Mouse (Mus musculus): ENCODE results near the gene Mrpl45. TPM values are rescaled to one million over a fixed set of nuclear protein-coding genes. Genes with fewer than 3 reads are reported as not detected.
"Not testable (repeated sequence)": the region's sequence is repeated elsewhere in the genome, so short reads cannot be mapped to it uniquely, and the experiment has no call there.

Gene Mrpl45
- polyA plus RNA-seq, 1 experiment from 2014 or later, result 49.1 TPM

GRCm38 (mm10) chr11:97314751-97315503 lies 589 bp upstream of the Mrpl45 start:
- WGBS, result 48% methylated on average over 8 of the region's 8 CpGs
- Histone ChIP-seq H3K9me3 (replicated peaks) (no peaks in the 10 kb centered on the region), H3K9ac (no peak overlapping the region), H3K4me1 (peaks cover 25% of the 10 kb centered on the region), H3K4me3 (peak overlapping the region; percentile 49), H3K27me3 (no peaks in the 10 kb centered on the region), H3K4me2 (peak overlapping the region; percentile 58), H3K36me3 (ENCODE audit: poor library complexity, severe bottlenecking) (peaks cover 10% of the 10 kb centered on the region; the same call in 1 of the 2 replicates), H3K27ac (0 out of 2 replicates have a peak overlapping the region, but pooled peaks have one; percentile 2)
- no peak; the same call in 1 of the 2 replicates for ATAC-seq

- Histone ChIP-seq H3K4me1 (peaks cover 7% of the 10 kb centered on the region), H3K9me3 (replicated peaks) (no peaks in the 10 kb centered on the region), H3K27ac (no peak overlapping the region), H3K27me3 (no peaks in the 10 kb centered on the region), H3K36me3 (ENCODE audit: poor library complexity, severe bottlenecking) (peaks cover 54% of the 10 kb centered on the region), H3K4me2 (no peak overlapping the region), H3K4me3 (no peak overlapping the region), H3K9ac (no peak overlapping the region)
- ATAC-seq, result no peak
- 93% methylated on average over 8 of the region's 8 CpGs for WGBS
Measured at GRCm38 (mm10) chr11:97321197-97321596, 5.7 kb downstream of the Mrpl45 start.

- not testable (repeated sequence) for ATAC-seq; H3K4me3 ChIP-seq; H3K27ac ChIP-seq; H3K9me3 ChIP-seq (replicated peaks); H3K27me3 ChIP-seq; H3K9ac ChIP-seq; H3K4me1 ChIP-seq; H3K4me2 ChIP-seq
- peaks cover 63% of the 10 kb centered on the region for H3K36me3 ChIP-seq (ENCODE audit: poor library complexity, severe bottlenecking)
- 81% methylated on average over 8 of the region's 8 CpGs for WGBS
Measured at GRCm38 (mm10) chr11:97321894-97322600, 6.5 kb downstream of the Mrpl45 start.

GRCm38 (mm10) chr11:97325224-97325623 lies 9.7 kb downstream of the Mrpl45 start:
- 74% methylated on average over 1 of the region's 1 CpGs for WGBS
- no peak overlapping the region for H3K4me3 ChIP-seq
- H3K4me2 ChIP-seq, result no peak overlapping the region
- H3K27ac ChIP-seq, result no peak overlapping the region
- H3K36me3 ChIP-seq (ENCODE audit: poor library complexity, severe bottlenecking), result peaks cover 82% of the 10 kb centered on the region
- H3K9ac ChIP-seq, result no peak overlapping the region
- no peaks in the 10 kb centered on the region for H3K27me3 ChIP-seq
- no peak for ATAC-seq
- no peaks in the 10 kb centered on the region for H3K9me3 ChIP-seq (replicated peaks)
- H3K4me1 ChIP-seq, result no peaks in the 10 kb centered on the region

GRCm38 (mm10) chr11:97328148-97328547 lies 12.6 kb downstream of the Mrpl45 start:
- Histone ChIP-seq H3K9me3 (replicated peaks) (no peaks in the 10 kb centered on the region), H3K4me1 (no peaks in the 10 kb centered on the region), H3K4me3 (no peak overlapping the region), H3K27ac (no peak overlapping the region), H3K27me3 (no peaks in the 10 kb centered on the region), H3K9ac (no peak overlapping the region), H3K36me3 (ENCODE audit: poor library complexity, severe bottlenecking) (peaks cover 77% of the 10 kb centered on the region), H3K4me2 (no peak overlapping the region)
- ATAC-seq, result 0 out of 2 replicates have a peak, but pooled peaks have one; percentile 24
- 24% methylated on average over 9 of the region's 9 CpGs for WGBS

- no peaks in the 10 kb centered on the region for H3K9me3 ChIP-seq (replicated peaks)
- no peak overlapping the region for H3K9ac ChIP-seq
- H3K4me1 ChIP-seq, result no peaks in the 10 kb centered on the region
- H3K4me2 ChIP-seq, result no peak overlapping the region
- no peak overlapping the region for H3K4me3 ChIP-seq
- ATAC-seq, result no peak
- no peak overlapping the region for H3K27ac ChIP-seq
- H3K36me3 ChIP-seq (ENCODE audit: poor library complexity, severe bottlenecking), result peaks cover 59% of the 10 kb centered on the region
- 97% methylated on average over 1 of the region's 1 CpGs for WGBS
- no peaks in the 10 kb centered on the region for H3K27me3 ChIP-seq
Measured at GRCm38 (mm10) chr11:97330315-97330714, 14.8 kb downstream of the Mrpl45 start.

GRCm38 (mm10) chr11:97331231-97332190 lies 16.0 kb downstream of the Mrpl45 start:
- no peak overlapping the region for H3K4me2 ChIP-seq
- no peaks in the 10 kb centered on the region for H3K4me1 ChIP-seq
- H3K27ac ChIP-seq, result no peak overlapping the region
- peaks cover 47% of the 10 kb centered on the region for H3K36me3 ChIP-seq (ENCODE audit: poor library complexity, severe bottlenecking)
- no peak overlapping the region for H3K4me3 ChIP-seq
- WGBS, result 58% methylated on average over 12 of the region's 12 CpGs
- no peak for ATAC-seq
- H3K27me3 ChIP-seq, result no peaks in the 10 kb centered on the region
- H3K9me3 ChIP-seq (replicated peaks), result no peaks in the 10 kb centered on the region
- H3K9ac ChIP-seq, result no peak overlapping the region

- Histone ChIP-seq H3K27me3 (no peaks in the 10 kb centered on the region), H3K4me1 (peaks cover 5% of the 10 kb centered on the region; the same call in 1 of the 2 replicates), H3K36me3 (ENCODE audit: poor library complexity, severe bottlenecking) (peaks cover 34% of the 10 kb centered on the region), H3K4me2 (no peak overlapping the region), H3K27ac (no peak overlapping the region), H3K9ac (0 out of 2 replicates have a peak overlapping the region, but pooled peaks have one; percentile 1), H3K4me3 (no peak overlapping the region), H3K9me3 (replicated peaks) (no peaks in the 10 kb centered on the region)
- no peak for ATAC-seq
- WGBS, result 52% methylated on average over 9 of the region's 9 CpGs
Measured at GRCm38 (mm10) chr11:97333044-97333443, 17.5 kb downstream of the Mrpl45 start.

- no peaks in the 10 kb centered on the region for H3K9me3 ChIP-seq (replicated peaks)
- no peaks in the 10 kb centered on the region for H3K27me3 ChIP-seq
- no peak for ATAC-seq
- no peak overlapping the region for H3K4me3 ChIP-seq
- peaks cover 13% of the 10 kb centered on the region; the same call in 1 of the 2 replicates for H3K4me1 ChIP-seq
- no peak overlapping the region for H3K27ac ChIP-seq
- 72% methylated on average over 1 of the region's 1 CpGs for WGBS
- no peak overlapping the region for H3K9ac ChIP-seq
- H3K4me2 ChIP-seq, result no peak overlapping the region
- peaks cover 26% of the 10 kb centered on the region for H3K36me3 ChIP-seq (ENCODE audit: poor library complexity, severe bottlenecking)
Measured at GRCm38 (mm10) chr11:97333896-97334295, 18.4 kb downstream of the Mrpl45 start.

- Histone ChIP-seq H3K9me3 (replicated peaks) (no peaks in the 10 kb centered on the region), H3K36me3 (ENCODE audit: poor library complexity, severe bottlenecking) (peaks cover 21% of the 10 kb centered on the region), H3K4me2 (no peak overlapping the region), H3K9ac (no peak overlapping the region), H3K4me3 (no peak overlapping the region), H3K4me1 (peaks cover 16% of the 10 kb centered on the region; the same call in 1 of the 2 replicates), H3K27me3 (no peaks in the 10 kb centered on the region), H3K27ac (no peak overlapping the region)
- 85% methylated on average over 9 of the region's 9 CpGs for WGBS
- ATAC-seq, result no peak
Measured at GRCm38 (mm10) chr11:97334400-97334799, 18.9 kb downstream of the Mrpl45 start.

GRCm38 (mm10) chr11:97336238-97336637 lies 20.7 kb downstream of the Mrpl45 start:
- no peak for ATAC-seq
- 63% methylated on average over 6 of the region's 6 CpGs for WGBS
- H3K27me3 ChIP-seq, result no peaks in the 10 kb centered on the region
- H3K9me3 ChIP-seq (replicated peaks), result no peaks in the 10 kb centered on the region
- H3K27ac ChIP-seq, result no peak overlapping the region
- peaks cover 2% of the 10 kb centered on the region; the same call in 1 of the 2 replicates for H3K36me3 ChIP-seq (ENCODE audit: poor library complexity, severe bottlenecking)
- no peak overlapping the region for H3K4me3 ChIP-seq
- H3K4me2 ChIP-seq, result no peak overlapping the region
- peaks cover 16% of the 10 kb centered on the region; the same call in 1 of the 2 replicates for H3K4me1 ChIP-seq
- H3K9ac ChIP-seq, result no peak overlapping the region
